32 mouse cellular contexts compared by ENCODE assay signal in genomic region chr1:36986396-36987160, GRCm38 (mm10). TPM values are rescaled to one million over a fixed set of nuclear protein-coding genes. Genes with fewer than 3 reads are reported as not detected.
DNase-seq lines count a peak whose midpoint lies in the region; ATAC-seq and TF ChIP-seq lines count a peak whose summit lies in the region.
"Had no signal": no experiment of that assay in that cellular context is flagged by ENCODE, and none has a peak within 500 bp of the region (broad histone marks: within the 10 kb centered on the region; RNA-seq: fewer than 3 reads in every experiment).

No protein-coding gene starts in this region.

- peak; percentile 17 for DNase-seq in hindbrain, embryonic 10.5 days (ENCODE audit: low spot score)
- no peak for DNase-seq in hindbrain, postnatal 0 days (ENCODE audit: low spot score)
- no peak for DNase-seq in spleen, adult 2 months (ENCODE audit: low read depth in 1 of 2, low spot score in 2 of 2)
- no peak for DNase-seq in spleen, adult 12 weeks (ENCODE audit: low spot score)
- peak; percentile 97 for DNase-seq in R1 (ENCODE audit: low read depth, low spot score)
- DNase-seq in lung, adult 18-20 months: no peak
- no peak for DNase-seq in embryonic facial prominence, embryonic 10.5 days (ENCODE audit: low spot score)
- DNase-seq: adrenal gland, postnatal 14 days; cerebellum, adult 11 months; cerebellum, adult 9-10 months; gastrocnemius, adult 2 months; gastrocnemius, postnatal 36 days; kidney, adult 8-10 months; kidney, postnatal 10 days; layer of hippocampus, postnatal 36 days; left cerebral cortex, postnatal 4 days; liver, embryonic 13.5 days; lung, adult 2 months; lung, postnatal 10 days; right cerebral cortex, postnatal 14 days; thymus, postnatal 14 days had no signal

- H3K4me1 ChIP-seq in hindbrain, embryonic 10.5 days (replicated peaks): peaks cover 21% of the 10 kb centered on the region
- no peaks in the 10 kb centered on the region for H3K4me1 ChIP-seq in hindbrain, postnatal 0 days (ENCODE audit: insufficient read depth, low read length)
- peaks cover 14% of the 10 kb centered on the region for H3K4me1 ChIP-seq in spleen, adult 2 months (ENCODE audit: control insufficient read depth, insufficient read depth, insufficient read length)
- H3K4me1 ChIP-seq in embryonic facial prominence, embryonic 10.5 days: peaks cover 22% of the 10 kb centered on the region
- H3K4me1 ChIP-seq: embryonic facial prominence, embryonic 12.5 days; heart, embryonic 12.5 days; liver, embryonic 13.5 days had no signal

- H3K9ac ChIP-seq in hindbrain, postnatal 0 days (replicated peaks; ENCODE audit: low read length): no peak overlapping the region
- H3K9ac ChIP-seq: embryonic facial prominence, embryonic 12.5 days; heart, embryonic 12.5 days; liver, embryonic 13.5 days had no signal

- TF ChIP-seq CTCF in hindbrain, postnatal 0 days (IDR thresholded peaks at IDR 0.05; ENCODE audit: low read depth): no peak
- TF ChIP-seq CTCF in spleen, adult 2 months (IDR thresholded peaks at IDR 0.05; ENCODE audit: extremely low read depth, insufficient read depth, insufficient read length, insufficient replicate concordance): no peak

- peak overlapping the region; percentile 64 for H3K27ac ChIP-seq in hindbrain, embryonic 10.5 days
- H3K27ac ChIP-seq in hindbrain, postnatal 0 days: no peak overlapping the region
- peak overlapping the region; percentile 37; the same call in 1 of the 2 replicates for H3K27ac ChIP-seq in spleen, adult 2 months (ENCODE audit: insufficient read depth, low read length)
- no peak overlapping the region for H3K27ac ChIP-seq in embryonic facial prominence, embryonic 10.5 days (replicated peaks)
- H3K27ac ChIP-seq: embryonic facial prominence, embryonic 12.5 days; gastrocnemius, adult 2 months; heart, adult 2 months; liver, embryonic 13.5 days; macrophage had no signal

- H3K4me2 ChIP-seq in hindbrain, postnatal 0 days (ENCODE audit: low read depth, low read length): no peak overlapping the region
- H3K4me2 ChIP-seq: embryonic facial prominence, embryonic 12.5 days; heart, embryonic 12.5 days; liver, embryonic 13.5 days had no signal

- H3K4me3 ChIP-seq in hindbrain, embryonic 10.5 days: no peak overlapping the region
- H3K4me3 ChIP-seq in hindbrain, postnatal 0 days (ENCODE audit: low read length): no peak overlapping the region
- H3K4me3 ChIP-seq in spleen, adult 2 months (ENCODE audit: extremely low read depth, insufficient read depth, insufficient read length): no peak overlapping the region
- no peak overlapping the region for H3K4me3 ChIP-seq in embryonic facial prominence, embryonic 10.5 days
- H3K4me3 ChIP-seq: embryonic facial prominence, embryonic 12.5 days; gastrocnemius, adult 2 months; heart, adult 2 months; heart, embryonic 12.5 days; liver, embryonic 13.5 days had no signal

- 38% methylated on average over 14 of the region's 14 CpGs for WGBS in hindbrain, embryonic 10.5 days
- 39% methylated on average over 14 of the region's 14 CpGs for WGBS in hindbrain, postnatal 0 days
- WGBS in spleen, adult 2 months: 82% methylated on average over 14 of the region's 14 CpGs
- WGBS in embryonic facial prominence, embryonic 10.5 days: 51% methylated on average over 14 of the region's 14 CpGs

- peaks cover 14% of the 10 kb centered on the region for H3K27me3 ChIP-seq in hindbrain, embryonic 10.5 days (ENCODE audit: insufficient read depth, poor library complexity, severe bottlenecking)
- no peaks in the 10 kb centered on the region for H3K27me3 ChIP-seq in hindbrain, postnatal 0 days (ENCODE audit: insufficient read depth, low read length)
- H3K27me3 ChIP-seq in spleen, adult 2 months (ENCODE audit: control insufficient read depth, insufficient read depth, low read length): no peaks in the 10 kb centered on the region
- peaks cover 25% of the 10 kb centered on the region for H3K27me3 ChIP-seq in embryonic facial prominence, embryonic 10.5 days (replicated peaks; ENCODE audit: low read depth, poor library complexity, severe bottlenecking)
- H3K27me3 ChIP-seq: heart, embryonic 12.5 days had no signal

- no peak for TF ChIP-seq POLR2A in spleen, adult 2 months (IDR thresholded peaks at IDR 0.05; ENCODE audit: low read depth, low read length)

- no peaks in the 10 kb centered on the region for H3K9me3 ChIP-seq in hindbrain, embryonic 10.5 days
- no peaks in the 10 kb centered on the region for H3K9me3 ChIP-seq in hindbrain, postnatal 0 days (ENCODE audit: low read length)
- no peaks in the 10 kb centered on the region for H3K9me3 ChIP-seq in embryonic facial prominence, embryonic 10.5 days
- H3K9me3 ChIP-seq: embryonic facial prominence, embryonic 12.5 days; heart, embryonic 12.5 days; liver, embryonic 13.5 days had no signal

- no peaks in the 10 kb centered on the region for H3K36me3 ChIP-seq in hindbrain, embryonic 10.5 days
- no peaks in the 10 kb centered on the region for H3K36me3 ChIP-seq in hindbrain, postnatal 0 days (ENCODE audit: insufficient read depth, low read length)
- no peaks in the 10 kb centered on the region for H3K36me3 ChIP-seq in spleen, adult 2 months (ENCODE audit: control insufficient read depth, insufficient read depth, low read length)
- H3K36me3 ChIP-seq in embryonic facial prominence, embryonic 10.5 days (replicated peaks): no peaks in the 10 kb centered on the region
- H3K36me3 ChIP-seq: embryonic facial prominence, embryonic 12.5 days; heart, embryonic 12.5 days; liver, embryonic 13.5 days had no signal

- no peak for ATAC-seq in hindbrain, postnatal 0 days
- ATAC-seq: activated CD4-positive, CD25-positive, alpha-beta regulatory T cell, adult 4 months; CD4-positive, CD25-positive, alpha-beta regulatory T cell, adult 4 months; forebrain, embryonic 16.5 days; intestine, embryonic 16.5 days had no signal

RNA-seq across cellular contexts. Expression of gene Vwa3b, which starts 39.8 kb away (rescaled TPM):
- 0.34 and 1.1 TPM in 2 replicates for polyA plus RNA-seq in hindbrain, embryonic 10.5 days (2016; fragmentation: Nextera tagmentation; extraction: Ambion mirVana)
- 1.5 and 1.7 TPM in 2 replicates for total RNA-seq in hindbrain, postnatal 0 days (2014; rRNA removed)
- 1.7 and 2.9 TPM in 2 replicates for polyA plus RNA-seq in hindbrain, postnatal 0 days (2015; fragmentation: Nextera tagmentation; extraction: Ambion mirVana)
- polyA plus RNA-seq in spleen, adult 2 months (2012; rRNA removed): 0.21 and 0.23 TPM in 2 replicates
- polyA plus RNA-seq in embryonic facial prominence, embryonic 10.5 days (2016; fragmentation: Nextera tagmentation; extraction: Ambion mirVana): 0.42 and 0.48 TPM in 2 replicates
- total RNA-seq: hematopoietic stem cell, adult 5-6 weeks; megakaryocyte-erythroid progenitor cell, adult 5-6 weeks; monocyte, adult 5-6 weeks had no signal
- polyA plus RNA-seq: heart, embryonic 12.5 days; liver, embryonic 13.5 days; macrophage had no signal

RNA-seq across cellular contexts. Expression of gene Tmem131, which starts 43.1 kb away (rescaled TPM):
- 11.0 and 12.7 TPM in 2 replicates for polyA plus RNA-seq in hindbrain, embryonic 10.5 days (2016; fragmentation: Nextera tagmentation; extraction: Ambion mirVana)
- total RNA-seq in hindbrain, postnatal 0 days (2014; rRNA removed): 21.5 and 22.9 TPM in 2 replicates
- 8.0 and 8.9 TPM in 2 replicates for polyA plus RNA-seq in hindbrain, postnatal 0 days (2015; fragmentation: Nextera tagmentation; extraction: Ambion mirVana)
- 23.7 and 26.5 TPM in 2 replicates for polyA plus RNA-seq in spleen, adult 2 months (2012; rRNA removed)
- polyA plus RNA-seq in embryonic facial prominence, embryonic 10.5 days (2016; fragmentation: Nextera tagmentation; extraction: Ambion mirVana): 14.0 and 14.4 TPM in 2 replicates

Comparison
In these comparisons a context has a peak if more than half of its experiments do, and no peak if none do; other contexts are left out.
1. DNase-seq: peak in hindbrain, embryonic 10.5 days (single experiment) and R1 (single experiment); none in hindbrain, postnatal 0 days (single experiment), spleen, adult 2 months (0 of 2), spleen, adult 12 weeks (single experiment), lung, adult 18-20 months (0 of 2) and embryonic facial prominence, embryonic 10.5 days (single experiment).
2. H3K27ac ChIP-seq: peak in hindbrain, embryonic 10.5 days (single experiment) and spleen, adult 2 months (single experiment); none in hindbrain, postnatal 0 days (single experiment) and embryonic facial prominence, embryonic 10.5 days (single experiment).